Mouse (Mus musculus) midbrain, embryonic 14.5 days (tissue): ENCODE measurements around the gene Chrnb1. TPM values are rescaled to one million over a fixed set of nuclear protein-coding genes. Genes with fewer than 3 reads are reported as not detected.

ENCODE experiments used
- ATAC-seq: fragments of 200-750 bp; cut with Nextera tagmentation; 2 replicates; pipeline ENCODE4 v1.8.0; 2017; ENCODE audit warnings: moderate number of reproducible peaks, moderate library complexity; ENCODE audit not compliant: low FRiP score, low TSS enrichment
- DNase-seq: peaks from one replicate; pipeline ENCODE4 v3.0.0-alpha.2; 2015
- H3K27ac ChIP-seq: fragments of 300-500 bp; sonication (generic); replicated peaks from 2 replicates; pipeline ENCODE4 v1.5.1; 2014; ENCODE audit warnings: mild to moderate bottlenecking, low read depth, low read length, moderate library complexity
- H3K27me3 ChIP-seq: fragments of 300-500 bp; sonication (generic); 2 replicates; pipeline ENCODE4 v1.6.1; 2014; ENCODE audit warnings: low read length, control low read depth, mixed read lengths; ENCODE audit not compliant: control insufficient read depth, insufficient read depth
- H3K36me3 ChIP-seq: fragments of 300-500 bp; sonication (generic); 2 replicates; pipeline ENCODE4 v1.6.1; 2014; ENCODE audit warnings: low read length, control low read depth; ENCODE audit not compliant: control insufficient read depth, insufficient read depth
- H3K4me1 ChIP-seq: fragments of 300-500 bp; sonication (generic); 2 replicates; pipeline ENCODE4 v1.6.1; 2014; ENCODE audit warnings: mild to moderate bottlenecking, antibody characterized with exemption, low read length, control low read depth; ENCODE audit not compliant: control insufficient read depth, insufficient read depth
- H3K4me2 ChIP-seq: fragments of 300-500 bp; sonication (generic); 2 replicates; pipeline ENCODE4 v1.6.1; 2014; ENCODE audit warnings: mild to moderate bottlenecking, low read length, moderate library complexity
- H3K4me3 ChIP-seq: fragments of 300-500 bp; sonication (generic); replicated peaks from 2 replicates; pipeline ENCODE4 v1.5.1; 2014; ENCODE audit warnings: low read depth, low read length
- H3K9ac ChIP-seq: fragments of 300-500 bp; sonication (generic); replicated peaks from 2 replicates; pipeline ENCODE4 v1.6.1; 2014; ENCODE audit warnings: mild to moderate bottlenecking, low read length, moderate library complexity
- H3K9me3 ChIP-seq: fragments of 300-500 bp; sonication (generic); 2 replicates; pipeline ENCODE4 v1.6.1; 2016; ENCODE audit warnings: low read length, control low read depth, mixed read lengths; ENCODE audit not compliant: control insufficient read depth
- WGBS: fragments of 180-500 bp; shearing (Covaris S2); extraction: QIAGEN DNeasy Blood & Tissue Kit; methylation state at CpG from one replicate; pipeline ENCODE4 v1.1.7; 2014; 5-methylcytosine and 5-hydroxymethylcytosine counted together
- polyA plus RNA-seq: library from polyadenylated mRNA; unstranded; fragments of >200 nt; fragmentation: Nextera tagmentation; extraction: Ambion mirVana; gene quantifications from 2 replicates; pipeline ENCODE4 v1.2.1, GENCODE M21; 2014

The Chrnb1 gene
- polyA plus RNA-seq, 1 experiment from 2014 or later = 1.3 TPM

GRCm38 (mm10) chr11:69801379-69801977, 5.7 kb upstream of the Chrnb1 start, which contains the start of gene Fgf11:
Fgf11 (minus strand) TSS chr11:69801857.
- peak within 1 kb of the TSS; percentile 59 for H3K4me3 ChIP-seq
- peak within 1 kb of the TSS; percentile 97 for H3K4me2 ChIP-seq
- H3K9me3 ChIP-seq = no peaks in the 10 kb centered on the region
- H3K4me1 ChIP-seq = peaks cover 49% of the 10 kb centered on the region
- ATAC-seq (no peak), DNase-seq (peak; percentile 26)
- no peaks in the 10 kb centered on the region for H3K36me3 ChIP-seq
- H3K27ac ChIP-seq = peak within 1 kb of the TSS; percentile 95
- peaks cover 30% of the 10 kb centered on the region for H3K27me3 ChIP-seq
- whole genome bisulfite sequencing = under 1% methylated on average over 33 of the region's 33 CpGs
- peak within 1 kb of the TSS; percentile 62 for H3K9ac ChIP-seq

DNA sequence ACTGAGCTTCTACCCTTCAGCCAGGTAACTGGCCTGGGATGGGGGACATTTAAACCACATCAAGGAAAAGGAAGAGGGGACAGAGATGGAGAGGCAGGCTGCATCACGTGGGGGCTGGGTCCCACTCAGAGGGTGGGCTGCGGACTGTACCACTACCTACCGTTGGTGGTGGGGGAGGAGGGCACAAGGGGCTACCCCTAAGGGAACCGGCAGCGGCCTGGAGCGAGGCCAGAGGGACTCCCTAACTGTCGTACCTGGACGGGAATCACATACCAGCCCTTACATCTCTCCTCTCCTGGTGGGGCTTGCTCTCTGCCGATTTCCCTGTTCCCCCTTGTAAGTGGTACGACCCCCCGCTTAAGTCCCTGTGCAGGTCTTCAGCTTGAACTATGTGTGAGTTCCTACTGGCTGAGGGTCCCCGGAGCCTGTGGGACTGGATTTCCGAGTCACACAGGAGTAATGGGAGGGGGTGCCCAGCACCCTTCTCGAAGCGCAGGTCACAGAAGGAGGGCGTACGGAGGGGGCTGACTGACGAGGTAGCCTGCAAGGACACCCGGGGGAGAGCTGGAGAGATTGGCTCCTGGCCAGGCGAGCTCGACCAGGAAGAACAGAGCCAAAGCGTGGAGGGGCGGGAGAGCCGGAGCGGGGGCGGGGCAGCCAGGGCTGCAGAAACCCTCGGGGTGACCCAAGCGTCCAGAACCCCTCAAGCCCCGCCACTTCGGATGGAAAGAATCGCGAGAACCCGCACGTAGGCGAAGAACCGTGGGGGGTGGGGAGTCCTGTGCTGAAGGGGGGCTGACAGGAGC, 4.9 kb upstream of the Chrnb1 start:
- Histone ChIP-seq H3K36me3 (no peaks in the 10 kb centered on the region), H3K9me3 (no peaks in the 10 kb centered on the region), H3K9ac (peak overlapping the region; percentile 62), H3K27ac (peak overlapping the region; percentile 95), H3K4me1 (peaks cover 51% of the 10 kb centered on the region), H3K4me2 (peak overlapping the region; percentile 97), H3K27me3 (peaks cover 31% of the 10 kb centered on the region), H3K4me3 (peak overlapping the region; percentile 59)
- WGBS = 1% methylated on average over 36 of the region's 36 CpGs
- DNase-seq = peak; percentile 90
- ATAC-seq = peak; percentile 82

GRCm38 (mm10) chr11:69800138-69800391, 4.3 kb upstream of the Chrnb1 start:
- peaks cover 56% of the 10 kb centered on the region for H3K4me1 ChIP-seq
- H3K4me2 ChIP-seq = peak overlapping the region; percentile 97
- H3K36me3 ChIP-seq = no peaks in the 10 kb centered on the region
- peak overlapping the region; percentile 59 for H3K4me3 ChIP-seq
- ATAC-seq (peak; percentile 44), DNase-seq (no peak)
- peaks cover 27% of the 10 kb centered on the region for H3K27me3 ChIP-seq
- 0% methylated on average over 11 of the region's 11 CpGs for WGBS
- H3K27ac ChIP-seq = peak overlapping the region; percentile 95
- no peaks in the 10 kb centered on the region for H3K9me3 ChIP-seq
- peak overlapping the region; percentile 62 for H3K9ac ChIP-seq

DNA sequence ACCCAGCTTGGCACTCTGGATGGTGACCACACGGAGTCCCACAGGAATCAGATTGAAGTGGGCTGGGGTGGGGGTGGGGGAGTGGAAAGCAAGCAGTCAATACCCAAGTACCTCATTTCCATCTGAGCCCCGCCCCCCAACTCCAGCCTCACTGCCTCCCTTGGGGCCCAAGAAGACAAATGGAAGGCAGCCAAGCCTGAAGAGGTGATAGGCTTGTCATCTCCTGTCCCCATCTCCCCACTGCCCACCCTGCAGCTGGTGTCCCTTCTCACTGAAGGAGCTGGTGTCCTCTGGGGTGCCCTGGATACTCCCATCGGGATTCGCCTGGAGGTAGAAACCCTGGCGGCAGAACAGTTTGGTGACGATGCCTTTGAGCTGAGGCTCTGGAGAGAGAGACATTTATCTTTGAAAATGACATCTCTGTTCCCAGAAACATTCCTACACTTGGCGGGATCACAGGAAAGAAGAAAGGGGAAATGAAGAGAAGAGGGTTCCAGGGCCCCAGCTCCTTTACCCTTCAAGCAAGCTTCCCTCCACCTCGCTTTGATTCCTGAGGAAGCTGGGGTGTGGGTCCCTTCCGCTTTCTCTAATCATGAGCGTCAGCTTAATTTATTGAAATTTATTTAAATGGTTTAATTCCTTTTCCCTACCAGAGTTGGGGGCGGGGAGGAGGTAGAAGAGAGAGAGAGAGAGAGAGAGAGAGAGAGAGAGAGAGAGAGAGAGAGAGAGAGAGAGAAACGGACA, 3.8 kb upstream of the Chrnb1 start:
- 9% methylated on average over 12 of the region's 12 CpGs for WGBS
- peak overlapping the region; percentile 95 for H3K27ac ChIP-seq
- no peaks in the 10 kb centered on the region for H3K9me3 ChIP-seq
- peak overlapping the region; percentile 97 for H3K4me2 ChIP-seq
- H3K27me3 ChIP-seq = peaks cover 22% of the 10 kb centered on the region; the same call in 1 of the 2 replicates
- H3K4me3 ChIP-seq = peak overlapping the region; percentile 59
- peaks cover 55% of the 10 kb centered on the region for H3K4me1 ChIP-seq
- no peaks in the 10 kb centered on the region for H3K36me3 ChIP-seq
- peak; percentile 69 for DNase-seq
- ATAC-seq = no peak
- H3K9ac ChIP-seq = peak overlapping the region; percentile 62

- no peak overlapping the region for H3K4me3 ChIP-seq
- H3K9me3 ChIP-seq = no peaks in the 10 kb centered on the region
- peaks cover 39% of the 10 kb centered on the region for H3K4me1 ChIP-seq
- H3K27ac ChIP-seq = no peak overlapping the region
- H3K36me3 ChIP-seq = no peaks in the 10 kb centered on the region
- peaks cover 16% of the 10 kb centered on the region; the same call in 1 of the 2 replicates for H3K27me3 ChIP-seq
- no peak for DNase-seq
- H3K4me2 ChIP-seq = no peak overlapping the region
- 76% methylated on average over 7 of the region's 7 CpGs for WGBS
- no peak for ATAC-seq
- H3K9ac ChIP-seq = no peak overlapping the region
Observed at GRCm38 (mm10) chr11:69797924-69798323, 2.2 kb upstream of the Chrnb1 start.

- H3K27me3 ChIP-seq = peaks cover 16% of the 10 kb centered on the region; the same call in 1 of the 2 replicates
- WGBS = 5% methylated on average over 13 of the region's 13 CpGs
- peaks cover 20% of the 10 kb centered on the region for H3K4me1 ChIP-seq
- no peak overlapping the region for H3K9ac ChIP-seq
- DNase-seq (no peak), ATAC-seq (no peak)
- H3K9me3 ChIP-seq = no peaks in the 10 kb centered on the region
- H3K4me3 ChIP-seq = peak overlapping the region; percentile 32
- peak overlapping the region; percentile 68 for H3K4me2 ChIP-seq
- no peak overlapping the region for H3K27ac ChIP-seq
- H3K36me3 ChIP-seq = no peaks in the 10 kb centered on the region
Observed at GRCm38 (mm10) chr11:69795983-69796435, 266 bp upstream of the Chrnb1 start.

DNA sequence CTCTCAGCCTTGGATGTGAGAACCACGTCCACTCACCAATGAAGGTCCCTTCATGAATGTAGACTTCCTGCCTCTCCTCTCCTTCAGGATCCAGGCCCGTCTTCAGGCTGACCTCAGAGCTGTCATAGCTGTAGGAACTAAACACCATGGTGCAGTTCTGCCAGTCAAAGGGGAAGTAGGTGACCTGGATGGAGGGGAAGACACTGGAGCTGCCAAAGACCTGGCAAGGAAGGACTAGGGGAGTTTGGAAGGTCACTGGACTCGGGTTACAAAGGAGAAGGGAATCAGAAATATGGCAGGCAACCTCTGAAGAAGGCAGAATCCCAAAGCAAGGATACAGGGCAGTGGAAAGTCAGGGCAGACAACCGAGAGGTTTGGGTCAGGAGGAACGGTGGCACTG, 2.3 kb downstream of the Chrnb1 start:
- Histone ChIP-seq H3K36me3 (no peaks in the 10 kb centered on the region), H3K4me3 (no peak overlapping the region), H3K9ac (no peak overlapping the region), H3K9me3 (no peaks in the 10 kb centered on the region), H3K4me1 (peaks cover 9% of the 10 kb centered on the region; the same call in 1 of the 2 replicates), H3K27ac (no peak overlapping the region), H3K27me3 (peaks cover 16% of the 10 kb centered on the region; the same call in 1 of the 2 replicates), H3K4me2 (no peak overlapping the region)
- WGBS = 65% methylated on average over 5 of the region's 5 CpGs
- no peak for ATAC-seq
- no peak for DNase-seq

GRCm38 (mm10) chr11:69791420-69791819, 4.3 kb downstream of the Chrnb1 start:
- Histone ChIP-seq H3K4me2 (no peak overlapping the region), H3K9ac (no peak overlapping the region), H3K4me1 (peaks cover 9% of the 10 kb centered on the region; the same call in 1 of the 2 replicates), H3K9me3 (no peaks in the 10 kb centered on the region), H3K4me3 (no peak overlapping the region), H3K36me3 (no peaks in the 10 kb centered on the region), H3K27me3 (peaks cover 10% of the 10 kb centered on the region; the same call in 1 of the 2 replicates), H3K27ac (no peak overlapping the region)
- WGBS = 72% methylated on average over 5 of the region's 5 CpGs
- no peak for ATAC-seq
- no peak for DNase-seq
